In the genomic region with DNA sequence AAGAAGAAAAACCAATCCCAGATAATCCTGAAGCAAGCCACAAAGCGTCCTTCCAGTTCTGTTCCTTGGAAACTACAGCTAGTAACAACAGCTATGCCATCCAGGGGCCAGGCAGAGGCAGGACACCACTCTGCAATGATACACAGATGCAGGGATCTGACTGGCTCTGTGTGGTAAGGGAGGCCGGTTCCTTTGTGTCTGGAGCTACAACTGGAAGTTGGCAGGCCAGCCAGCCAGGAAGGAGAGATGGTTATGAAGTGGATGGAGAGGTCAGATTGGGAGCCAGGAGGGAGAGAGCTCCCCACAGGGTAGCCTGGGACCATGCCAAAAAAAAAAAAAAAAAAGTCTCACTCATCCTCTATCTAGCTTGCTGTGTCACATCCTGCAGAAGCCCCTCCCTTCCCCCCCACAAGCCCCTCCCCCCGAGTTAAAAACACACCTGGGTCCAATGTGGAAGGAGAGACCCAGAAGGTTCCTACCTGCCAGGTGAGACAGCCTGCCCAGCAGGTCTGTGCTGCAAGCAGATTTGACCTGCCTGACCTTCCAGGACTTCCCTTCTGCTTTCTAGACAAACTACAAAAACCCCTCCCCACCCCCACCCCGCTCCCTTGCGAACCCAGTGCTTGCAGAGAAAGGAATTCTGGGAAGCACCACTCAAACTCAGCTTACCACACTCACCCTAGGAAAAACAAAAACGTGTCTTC, we compare ENCODE assay signal across 23 mouse cellular contexts. TPM values are rescaled to one million over a fixed set of nuclear protein-coding genes. Genes with fewer than 3 reads are reported as not detected.
A peak's percentile ranks its signal among the peaks of the same experiment; 100 is the strongest.
DNase-seq lines count a peak whose midpoint lies in the region; ATAC-seq and TF ChIP-seq lines count a peak whose summit lies in the region.
"Had no signal": no experiment of that assay in that cellular context is flagged by ENCODE, and none has a peak within 500 bp of the region (broad histone marks: within the 10 kb centered on the region; RNA-seq: fewer than 3 reads in every experiment).

No protein-coding gene starts in this region.

- peak; percentile 20 for DNase-seq in hindbrain, postnatal 0 days (ENCODE audit: low spot score)
- DNase-seq in 3T3-L1 (ENCODE audit: low read depth, low spot score) (peak; percentile 72), R1 (ENCODE audit: low read depth, low spot score) (peak; percentile 49)
- no peak for DNase-seq in c-Kit-positive CD71-positive TER-119-positive erythroid progenitor cells, embryonic 14.5 days (ENCODE audit: low spot score)
- DNase-seq: adrenal gland, postnatal 14 days; B cell, adult 2 months; cerebellum, adult 2 months; gastrocnemius, postnatal 10 days; heart, adult 2 months; kidney, adult 2 months had no signal

- 31% methylated on average over 6 of the region's 6 CpGs for WGBS in hindbrain, postnatal 0 days
- 50% methylated on average over 6 of the region's 6 CpGs for WGBS in hindbrain, embryonic 16.5 days

- no peak overlapping the region for H3K27ac ChIP-seq in hindbrain, postnatal 0 days
- H3K27ac ChIP-seq in hindbrain, embryonic 16.5 days (ENCODE audit: low read depth, low read length): no peak overlapping the region
- H3K27ac ChIP-seq in ES-Bruce4 (ENCODE audit: insufficient read depth, low read length): peak overlapping the region; percentile 10; the same call in 1 of the 2 replicates
- H3K27ac ChIP-seq: embryonic facial prominence, embryonic 12.5 days; forebrain, embryonic 15.5 days; heart, adult 2 months; heart, embryonic 15.5 days; hindbrain, embryonic 12.5 days; intestine, embryonic 15.5 days had no signal

- TF ChIP-seq CTCF in hindbrain, postnatal 0 days (IDR thresholded peaks at IDR 0.05; ENCODE audit: low read depth): no peak
- TF ChIP-seq CTCF in ES-Bruce4 (IDR thresholded peaks at IDR 0.05; ENCODE audit: low read depth, low read length): no peak

- TF ChIP-seq POLR2A in ES-Bruce4 (IDR thresholded peaks at IDR 0.05; ENCODE audit: insufficient read depth, low read length): no peak

- H3K4me2 ChIP-seq in hindbrain, postnatal 0 days (ENCODE audit: low read depth, low read length): no peak overlapping the region
- H3K4me2 ChIP-seq in hindbrain, embryonic 16.5 days (ENCODE audit: low read length): no peak overlapping the region
- H3K4me2 ChIP-seq: embryonic facial prominence, embryonic 12.5 days; forebrain, embryonic 15.5 days; heart, embryonic 11.5 days; heart, embryonic 15.5 days; hindbrain, embryonic 12.5 days; intestine, embryonic 15.5 days had no signal

- H3K9me3 ChIP-seq in hindbrain, postnatal 0 days (ENCODE audit: low read length): no peaks in the 10 kb centered on the region
- no peaks in the 10 kb centered on the region for H3K9me3 ChIP-seq in hindbrain, embryonic 16.5 days (ENCODE audit: control insufficient read depth, low read length)
- H3K9me3 ChIP-seq in ES-Bruce4 (replicated peaks; ENCODE audit: control insufficient read depth, insufficient read depth, low read length, poor library complexity, severe bottlenecking): no peaks in the 10 kb centered on the region
- H3K9me3 ChIP-seq: embryonic facial prominence, embryonic 12.5 days; forebrain, embryonic 15.5 days; heart, embryonic 15.5 days; hindbrain, embryonic 12.5 days; intestine, embryonic 15.5 days had no signal

- no peak overlapping the region for H3K9ac ChIP-seq in hindbrain, postnatal 0 days (replicated peaks; ENCODE audit: low read length)
- no peak overlapping the region for H3K9ac ChIP-seq in hindbrain, embryonic 16.5 days (ENCODE audit: low read depth, low read length)
- peak overlapping the region; percentile 36; the same call in 1 of the 2 replicates for H3K9ac ChIP-seq in ES-Bruce4 (ENCODE audit: low read depth, poor library complexity, severe bottlenecking)
- H3K9ac ChIP-seq: embryonic facial prominence, embryonic 12.5 days; forebrain, embryonic 15.5 days; heart, embryonic 15.5 days; hindbrain, embryonic 12.5 days; intestine, embryonic 15.5 days had no signal

- ATAC-seq in hindbrain, postnatal 0 days: no peak
- no peak for ATAC-seq in hindbrain, embryonic 16.5 days
- no peak for ATAC-seq in megakaryocyte progenitor cell, adult 5-6 weeks (replicated peaks; ENCODE audit: poor library complexity)
- ATAC-seq: activated CD4-positive, CD25-positive, alpha-beta regulatory T cell, adult 4 months; CD4-positive, CD25-positive, alpha-beta regulatory T cell, adult 4 months; forebrain, embryonic 15.5 days; intestine, embryonic 15.5 days had no signal

- no peak overlapping the region for H3K4me3 ChIP-seq in hindbrain, postnatal 0 days (ENCODE audit: low read length)
- no peak overlapping the region for H3K4me3 ChIP-seq in hindbrain, embryonic 16.5 days (ENCODE audit: low read length)
- no peak overlapping the region for H3K4me3 ChIP-seq in ES-Bruce4 (ENCODE audit: low read depth, low read length)
- H3K4me3 ChIP-seq: embryonic facial prominence, embryonic 12.5 days; forebrain, embryonic 15.5 days; heart, adult 2 months; heart, embryonic 15.5 days; hindbrain, embryonic 12.5 days; intestine, embryonic 15.5 days had no signal

- H3K27me3 ChIP-seq in hindbrain, postnatal 0 days (ENCODE audit: insufficient read depth, low read length): no peaks in the 10 kb centered on the region
- no peaks in the 10 kb centered on the region for H3K27me3 ChIP-seq in hindbrain, embryonic 16.5 days (replicated peaks; ENCODE audit: control insufficient read depth, insufficient read depth, low read length)
- H3K27me3 ChIP-seq in ES-Bruce4 (ENCODE audit: control insufficient read depth, insufficient read depth, low read length, poor library complexity, severe bottlenecking): no peaks in the 10 kb centered on the region
- H3K27me3 ChIP-seq: embryonic facial prominence, embryonic 12.5 days; forebrain, embryonic 15.5 days; hindbrain, embryonic 12.5 days; intestine, embryonic 15.5 days had no signal

- no peaks in the 10 kb centered on the region for H3K36me3 ChIP-seq in hindbrain, postnatal 0 days (ENCODE audit: insufficient read depth, low read length)
- no peaks in the 10 kb centered on the region for H3K36me3 ChIP-seq in hindbrain, embryonic 16.5 days (ENCODE audit: control insufficient read depth, insufficient read depth, low read length)
- no peaks in the 10 kb centered on the region for H3K36me3 ChIP-seq in ES-Bruce4 (ENCODE audit: control insufficient read depth, insufficient read depth, low read length, poor library complexity, severe bottlenecking)
- H3K36me3 ChIP-seq: embryonic facial prominence, embryonic 12.5 days; forebrain, embryonic 15.5 days; heart, embryonic 15.5 days; hindbrain, embryonic 12.5 days; intestine, embryonic 15.5 days had no signal

- peaks cover 12% of the 10 kb centered on the region; the same call in 1 of the 2 replicates for H3K4me1 ChIP-seq in hindbrain, postnatal 0 days (ENCODE audit: insufficient read depth, low read length)
- H3K4me1 ChIP-seq in hindbrain, embryonic 16.5 days (ENCODE audit: control insufficient read depth, insufficient read depth, low read depth, low read length): no peaks in the 10 kb centered on the region; the same call in 1 of the 2 replicates
- peaks cover 10% of the 10 kb centered on the region for H3K4me1 ChIP-seq in ES-Bruce4 (ENCODE audit: control insufficient read depth, insufficient read depth, low read length)
- H3K4me1 ChIP-seq: forebrain, embryonic 15.5 days had no signal

- TF ChIP-seq EP300 in ES-Bruce4 (IDR thresholded peaks at IDR 0.05; ENCODE audit: insufficient read depth, low read depth, low read length): peak; percentile 79

RNA-seq across cellular contexts. Expression of a gene that starts 21.1 kb away (rescaled TPM):
- 0.14 and 0.31 TPM in 2 replicates for total RNA-seq in hindbrain, postnatal 0 days (2014; rRNA removed)
- 0.71 and 0.76 TPM in 2 replicates for polyA plus RNA-seq in hindbrain, postnatal 0 days (2015; fragmentation: Nextera tagmentation; extraction: Ambion mirVana)
- 0.61 and 0.76 TPM in 2 replicates for polyA plus RNA-seq in hindbrain, embryonic 16.5 days (2015; fragmentation: Nextera tagmentation; extraction: Ambion mirVana)
- polyA plus RNA-seq in ES-Bruce4 (2011; ENCODE audit: insufficient read depth, insufficient read length, low read depth, missing spikeins): 0.41 and 0.55 TPM in 2 replicates
- total RNA-seq in megakaryocyte progenitor cell, adult 5-6 weeks (2015): not detected in 2 replicates
- not detected in 2 replicates for total RNA-seq in megakaryocyte progenitor cell, adult 5-6 weeks (2017)
- total RNA-seq: gastrocnemius, postnatal 10 days; gastrocnemius, postnatal 4 days had no signal
- polyA plus RNA-seq: forebrain, embryonic 11.5 days; forebrain, embryonic 15.5 days; heart, embryonic 11.5 days; heart, embryonic 15.5 days had no signal

RNA-seq across cellular contexts. Expression of a gene that starts 39.2 kb away (rescaled TPM):
- not detected in 2 replicates for total RNA-seq in hindbrain, postnatal 0 days (2014; rRNA removed)
- 0.09 and 0.11 TPM in 2 replicates for polyA plus RNA-seq in hindbrain, postnatal 0 days (2015; fragmentation: Nextera tagmentation; extraction: Ambion mirVana)
- polyA plus RNA-seq in hindbrain, embryonic 16.5 days (2015; fragmentation: Nextera tagmentation; extraction: Ambion mirVana): 0.06 TPM in 1 of 2 replicates, not detected in the other
- not detected in 2 replicates for polyA plus RNA-seq in ES-Bruce4 (2011; ENCODE audit: insufficient read depth, insufficient read length, low read depth, missing spikeins)
- total RNA-seq in megakaryocyte progenitor cell, adult 5-6 weeks (2015): not detected in 2 replicates
- total RNA-seq in megakaryocyte progenitor cell, adult 5-6 weeks (2017): not detected in 2 replicates
- total RNA-seq: gastrocnemius, postnatal 10 days; gastrocnemius, postnatal 4 days had no signal
- polyA plus RNA-seq: activated CD4-positive, CD25-positive, alpha-beta regulatory T cell, adult 4 months; CD4-positive, CD25-positive, alpha-beta regulatory T cell, adult 4 months; embryonic facial prominence, embryonic 12.5 days; forebrain, embryonic 15.5 days; heart, embryonic 11.5 days; hindbrain, embryonic 12.5 days; kidney, adult 2 months had no signal

RNA-seq across cellular contexts. Expression of a gene that starts 59.7 kb away (rescaled TPM):
- 6.9 and 8.9 TPM in 2 replicates for total RNA-seq in hindbrain, postnatal 0 days (2014; rRNA removed)
- polyA plus RNA-seq in hindbrain, postnatal 0 days (2015; fragmentation: Nextera tagmentation; extraction: Ambion mirVana): 3.1 and 3.3 TPM in 2 replicates
- polyA plus RNA-seq in hindbrain, embryonic 16.5 days (2015; fragmentation: Nextera tagmentation; extraction: Ambion mirVana): 4.5 and 5.2 TPM in 2 replicates
- polyA plus RNA-seq in ES-Bruce4 (2011; ENCODE audit: insufficient read depth, insufficient read length, low read depth, missing spikeins): 1.0 and 1.3 TPM in 2 replicates
- not detected in 2 replicates for total RNA-seq in megakaryocyte progenitor cell, adult 5-6 weeks (2015)
- not detected in 2 replicates for total RNA-seq in megakaryocyte progenitor cell, adult 5-6 weeks (2017)
- polyA plus RNA-seq: activated CD4-positive, CD25-positive, alpha-beta regulatory T cell, adult 4 months; CD4-positive, CD25-positive, alpha-beta regulatory T cell, adult 4 months had no signal
